Mouse (Mus musculus) kidney, adult 10 weeks (tissue): ENCODE results near the gene Olfr773. TPM values are rescaled to one million over a fixed set of nuclear protein-coding genes. Genes with fewer than 3 reads are reported as not detected.

Experiments
- polyA plus RNA-seq: library from polyadenylated mRNA; stranded (reverse); fragments of 350-450 nt; fragmentation: Illumina TruSeq; extraction: RNeasy Lipid Tissue Mini Kit (QIAGEN cat#74804); gene quantifications from one replicate; pipeline ENCODE4 v1.2.3, GENCODE M21; 2014; ENCODE audit warnings: low read depth, low replicate concordance

Olfr773 gene
- not detected for polyA plus RNA-seq

DNA sequence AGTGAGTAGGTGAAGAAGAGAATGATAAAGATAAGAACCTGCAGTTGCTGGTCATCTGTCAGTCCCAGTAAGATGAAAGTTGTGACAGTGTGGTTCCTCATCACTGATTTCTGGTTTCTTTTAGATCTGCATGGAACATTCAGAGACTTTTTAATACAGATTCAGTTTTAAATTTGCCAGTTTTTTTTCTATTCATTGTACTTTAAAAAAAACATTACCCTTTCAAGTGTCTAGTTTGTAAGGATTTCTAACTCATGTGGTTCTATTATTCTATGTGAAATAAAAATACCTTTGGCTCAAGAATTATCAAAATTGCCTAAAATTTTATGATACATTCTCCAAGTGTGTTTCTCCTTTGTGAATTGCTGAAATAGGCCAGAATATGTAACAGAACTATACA lies at the start of gene Olfr773:
Gene Olfr773, minus strand, starts transcription at position 101 of the 400 bp plus-strand sequence.

DNA sequence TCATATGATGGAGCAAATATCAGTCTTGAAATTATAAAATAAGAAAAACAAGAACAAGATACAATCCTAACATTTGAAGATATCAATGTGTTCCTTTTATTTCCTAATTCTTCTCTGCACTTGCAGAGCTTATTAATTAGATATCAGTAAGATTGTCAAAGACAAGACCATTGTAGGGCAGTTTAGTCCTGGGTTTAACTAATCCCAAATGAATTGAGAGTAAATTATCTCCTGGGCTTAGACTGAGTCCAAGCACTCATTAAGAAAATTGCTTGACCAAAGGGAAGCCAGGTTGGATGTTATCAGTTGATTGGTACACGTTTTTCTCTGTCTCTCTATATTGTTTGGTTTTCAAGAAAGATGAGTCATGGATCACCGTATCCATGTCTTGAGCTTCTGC lies 48.7 kb upstream of the Olfr773 start, which contains the start of gene Olfr774:
Gene Olfr774, plus strand, starts transcription at position 301 of the 400 bp plus-strand sequence.

DNA sequence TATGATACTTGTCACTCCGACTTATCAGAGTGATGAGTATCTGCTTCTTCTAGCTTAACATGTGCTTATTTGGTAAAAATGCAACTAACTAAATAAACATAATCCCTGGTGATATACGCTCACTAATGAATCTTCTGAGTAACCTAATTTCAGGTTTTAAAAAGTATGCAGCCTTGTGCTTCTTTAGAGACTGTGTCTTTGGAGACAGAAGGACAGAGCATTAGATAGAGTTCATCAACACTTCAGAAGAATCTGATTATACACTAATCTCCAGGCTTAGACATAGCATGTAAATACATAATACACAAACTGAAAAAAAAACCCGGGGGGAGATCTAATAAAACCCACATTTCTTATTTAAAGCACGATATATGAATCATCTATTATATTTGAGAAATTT lies 9.4 kb downstream of the Olfr773 start, which contains the start of gene Olfr772:
Gene Olfr772, minus strand, starts transcription at position 101 of the 400 bp plus-strand sequence.

DNA sequence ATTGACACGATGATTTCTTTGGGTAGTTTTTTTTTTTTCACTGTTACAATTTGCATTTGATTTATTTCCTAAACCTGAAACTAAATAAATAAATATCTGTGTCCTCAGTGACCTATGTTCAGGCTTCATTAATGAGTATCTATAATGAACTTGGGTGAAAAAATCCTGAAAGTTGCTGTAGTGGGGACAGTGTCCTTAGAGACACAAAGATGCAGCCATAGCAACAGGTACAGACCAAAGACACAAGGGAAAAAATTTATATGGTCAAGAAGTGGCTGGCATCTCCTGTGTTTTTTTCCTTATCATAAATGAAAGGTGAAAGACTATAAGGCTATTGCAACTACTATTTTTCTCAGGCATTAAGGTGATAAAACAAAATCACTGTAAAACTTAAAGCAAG lies 22.6 kb downstream of the Olfr773 start, which contains the start of gene Olfr771:
Gene Olfr771, minus strand, starts transcription at position 101 of the 400 bp plus-strand sequence.

DNA sequence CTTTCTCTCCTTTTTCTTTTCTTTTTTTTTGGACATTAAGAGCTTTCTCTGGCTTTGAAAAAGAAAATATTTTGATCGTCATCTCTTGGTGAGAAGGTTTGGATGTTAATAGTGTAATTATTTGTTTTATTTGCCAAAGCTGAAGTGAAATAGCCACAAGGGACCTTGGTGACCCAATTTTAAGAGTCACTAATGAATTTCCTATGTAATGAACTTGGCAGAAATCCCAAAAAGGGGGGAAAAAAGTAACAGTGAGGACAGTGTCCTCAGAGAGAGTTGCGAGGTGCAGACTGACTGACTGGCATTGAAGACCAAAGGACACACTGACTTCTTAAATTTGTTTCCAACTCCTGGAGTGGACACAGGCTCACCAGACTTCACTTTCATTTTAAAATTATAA lies 48.3 kb downstream of the Olfr773 start, which contains the start of gene Olfr770:
Gene Olfr770, minus strand, starts transcription at position 101 of the 400 bp plus-strand sequence.

Other genes starting within 250 kb of the Olfr773 start
- 25.7 TPM for gene Mettl7b, start 226.4 kb downstream of the Olfr773 start, polyA plus RNA-seq
- gene Olfr9, start 198.0 kb downstream of the Olfr773 start, polyA plus RNA-seq = not detected
- gene Olfr763, start 176.6 kb downstream of the Olfr773 start, polyA plus RNA-seq = not detected
- gene Olfr764-ps1, start 147.5 kb downstream of the Olfr773 start, polyA plus RNA-seq = not detected
- not detected for gene Olfr765, start 137.4 kb downstream of the Olfr773 start, polyA plus RNA-seq
- gene Olfr766-ps1, start 118.4 kb downstream of the Olfr773 start, polyA plus RNA-seq = not detected
- gene Olfr767, start 104.5 kb downstream of the Olfr773 start, polyA plus RNA-seq = not detected
- gene Olfr768, start 88.0 kb downstream of the Olfr773 start, polyA plus RNA-seq = not detected
- not detected for gene Olfr769, start 69.6 kb downstream of the Olfr773 start, polyA plus RNA-seq
- not detected for gene Olfr770, start 48.4 kb downstream of the Olfr773 start, polyA plus RNA-seq
- not detected for gene Olfr771, start 22.7 kb downstream of the Olfr773 start, polyA plus RNA-seq
- gene Olfr772, start 9.5 kb downstream of the Olfr773 start, polyA plus RNA-seq = not detected
- not detected for gene Olfr774, start 48.8 kb upstream of the Olfr773 start, polyA plus RNA-seq
- gene Olfr775, start 61.0 kb upstream of the Olfr773 start, polyA plus RNA-seq = not detected
- not detected for gene Olfr776, start 71.7 kb upstream of the Olfr773 start, polyA plus RNA-seq
- gene Olfr777, start 84.1 kb upstream of the Olfr773 start, polyA plus RNA-seq = not detected
- not detected for gene Olfr780, start 130.7 kb upstream of the Olfr773 start, polyA plus RNA-seq
- gene Olfr781, start 141.4 kb upstream of the Olfr773 start, polyA plus RNA-seq = not detected
- gene Olfr782, start 161.4 kb upstream of the Olfr773 start, polyA plus RNA-seq = not detected
- not detected for gene Olfr784, start 196.7 kb upstream of the Olfr773 start, polyA plus RNA-seq
- gene Olfr785, start 218.0 kb upstream of the Olfr773 start, polyA plus RNA-seq = not detected
- gene Olfr786, start 239.9 kb upstream of the Olfr773 start, polyA plus RNA-seq = not detected